Mouse (Mus musculus) adrenal gland, adult 2 months (tissue): ENCODE measurements at regions not wholly inside any gene's neighbourhood (a gene's known extent, or its start where the extent isn't known, plus 50 kb on each side); places are given as distances from the start of the nearest gene placed in this dataset.

Experiments
- DNase-seq: peaks from one replicate; pipeline ENCODE4 v3.0.0; 2021

- DNase-seq = no peak
These were observed 86.9 kb upstream of the Cpm start for GRCm38 (mm10) chr10:117542351-117542750.

GRCm38 (mm10) chr10:117541487-117541886 lies 87.8 kb upstream of the Cpm start:
- DNase-seq = no peak

GRCm38 (mm10) chr10:117540747-117541398 lies 88.4 kb upstream of the Cpm start:
- DNase-seq = no peak

- no peak for DNase-seq
These were observed 89.1 kb upstream of the Cpm start for GRCm38 (mm10) chr10:117540112-117540594.

GRCm38 (mm10) chr10:117539532-117539931 lies 89.8 kb upstream of the Cpm start:
- no peak for DNase-seq

- no peak for DNase-seq
These were observed 90.6 kb upstream of the Cpm start for GRCm38 (mm10) chr10:117538725-117539124.

GRCm38 (mm10) chr10:117536769-117537599 lies 92.3 kb upstream of the Cpm start:
- DNase-seq = no peak

- DNase-seq = no peak
These were observed 93.5 kb upstream of the Cpm start for GRCm38 (mm10) chr10:117535843-117536242.

GRCm38 (mm10) chr10:117534992-117535719 lies 94.1 kb upstream of the Cpm start:
- no peak for DNase-seq

- no peak for DNase-seq
These were observed 94.8 kb upstream of the Cpm start for GRCm38 (mm10) chr10:117534478-117534877.

GRCm38 (mm10) chr10:117533541-117534386 lies 95.5 kb upstream of the Cpm start:
- DNase-seq = no peak

- DNase-seq = no peak
These were observed 96.4 kb upstream of the Cpm start for GRCm38 (mm10) chr10:117532750-117533540.

- no peak for DNase-seq
These were observed 97.2 kb upstream of the Cpm start for GRCm38 (mm10) chr10:117531798-117532747.

GRCm38 (mm10) chr10:117530859-117531602 lies 98.3 kb upstream of the Cpm start:
- DNase-seq = no peak

GRCm38 (mm10) chr10:117530007-117530858 lies 99.1 kb upstream of the Cpm start:
- no peak for DNase-seq

- DNase-seq = no peak
These were observed 99.9 kb upstream of the Cpm start for GRCm38 (mm10) chr10:117529269-117530006.

GRCm38 (mm10) chr10:117528575-117529268 lies 100.6 kb upstream of the Cpm start:
- no peak for DNase-seq
